7 mouse cellular contexts compared by ENCODE assay signal in genomic region chrX:103259882-103260281, GRCm38 (mm10).
DNase-seq lines count a peak whose midpoint lies in the region; ATAC-seq and TF ChIP-seq lines count a peak whose summit lies in the region.

No protein-coding gene starts in this region.

- no peak for TF ChIP-seq EP300 in CH12.LX (IDR thresholded peaks at IDR 0.05; ENCODE audit: low read length)

- H3K79me2 ChIP-seq in CH12.LX (replicated peaks; ENCODE audit: control insufficient read depth, extremely low read depth, insufficient read depth, poor library complexity, severe bottlenecking) = no peaks in the 10 kb centered on the region

- no peak for TF ChIP-seq POLR2A in kidney, adult 2 months (IDR thresholded peaks at IDR 0.05; ENCODE audit: low read depth, low read length)
- TF ChIP-seq POLR2A in CH12.LX (IDR thresholded peaks at IDR 0.05; ENCODE audit: low read depth, low read length) = no peak

- ATAC-seq in kidney, embryonic 14.5 days (ENCODE audit: low FRiP score, low TSS enrichment) = no peak
- peak; percentile 54 for ATAC-seq in Patski
- ATAC-seq in granulocyte monocyte progenitor cell, adult 5-6 weeks (replicated peaks; ENCODE audit: poor library complexity, severe bottlenecking) = peak; percentile 52
- peak; percentile 50 for ATAC-seq in midbrain, embryonic 13.5 days

- no peaks in the 10 kb centered on the region for H3K27me3 ChIP-seq in kidney, adult 2 months (replicated peaks; ENCODE audit: control insufficient read depth, insufficient read depth, low read length)
- H3K27me3 ChIP-seq in kidney, embryonic 14.5 days (ENCODE audit: control insufficient read depth, insufficient read depth, low read length) = no peaks in the 10 kb centered on the region
- H3K27me3 ChIP-seq in CH12.LX (replicated peaks) = no peaks in the 10 kb centered on the region
- H3K27me3 ChIP-seq in Patski = peaks cover 48% of the 10 kb centered on the region
- H3K27me3 ChIP-seq in midbrain, embryonic 13.5 days = peaks cover 42% of the 10 kb centered on the region; the same call in 1 of the 2 replicates

- H3K9ac ChIP-seq in kidney, embryonic 14.5 days (ENCODE audit: low read depth, low read length) = no peak overlapping the region
- H3K9ac ChIP-seq in CH12.LX (ENCODE audit: insufficient read depth, low read depth) = no peak overlapping the region
- H3K9ac ChIP-seq in midbrain, embryonic 13.5 days (replicated peaks) = no peak overlapping the region

- H3K36me3 ChIP-seq in kidney, adult 2 months (ENCODE audit: control insufficient read depth, insufficient read depth, low read length) = no peaks in the 10 kb centered on the region
- no peaks in the 10 kb centered on the region for H3K36me3 ChIP-seq in kidney, embryonic 14.5 days (ENCODE audit: control insufficient read depth, insufficient read depth, low read length)
- H3K36me3 ChIP-seq in CH12.LX (replicated peaks in 1 of 2; ENCODE audit: control insufficient read depth in 1 of 2, insufficient read depth in 1 of 2, low read length in 1 of 2) = no peaks in the 10 kb centered on the region
- no peaks in the 10 kb centered on the region for H3K36me3 ChIP-seq in midbrain, embryonic 13.5 days

- DNase-seq in kidney, adult 2 months = peak; percentile 43
- DNase-seq in CH12.LX (ENCODE audit: extremely low read depth) = peak; percentile 54
- DNase-seq in Patski (ENCODE audit: low read depth, low spot score) = peak; percentile 2
- no peak for DNase-seq in spleen, adult 12 weeks (ENCODE audit: low spot score)

- dilution Hi-C loops in CH12.LX (cut with MboI; ENCODE audit: extremely low pct_ligation_motif_present, extremely low pct_unique_long_range_greater_than_20kb, low sequenced_read_pairs) = no loop called here

- H3K27ac ChIP-seq in kidney, adult 2 months (ENCODE audit: insufficient read depth, low read depth, low read length) = no peak overlapping the region
- H3K27ac ChIP-seq in kidney, embryonic 14.5 days (ENCODE audit: low read depth, low read length) = no peak overlapping the region
- H3K27ac ChIP-seq in CH12.LX (ENCODE audit: insufficient read depth, low read depth) = no peak overlapping the region
- no peak overlapping the region for H3K27ac ChIP-seq in midbrain, embryonic 13.5 days

- POLR2A ChIA-PET in Patski (lab: Charles Lee) = no interaction called here

- no peak overlapping the region for H3K4me3 ChIP-seq in kidney, adult 2 months (ENCODE audit: insufficient read depth, low read depth, low read length)
- no peak overlapping the region for H3K4me3 ChIP-seq in kidney, embryonic 14.5 days (ENCODE audit: low read length)
- H3K4me3 ChIP-seq in CH12.LX (replicated peaks in 1 of 3; ENCODE audit: low read depth in 2 of 3, low read length in 2 of 3, poor library complexity in 1 of 3) = no peak overlapping the region
- H3K4me3 ChIP-seq in midbrain, embryonic 13.5 days (replicated peaks) = no peak overlapping the region

- CTCF ChIA-PET in Patski (lab: Charles Lee) = interaction anchor here (0.8 to 3.2 kb wide), 8 partner anchors 9 to 186 kb away, joined by 3 to 23 read pairs (median 4); no protein-coding TSS in a partner anchor

- H3K9me3 ChIP-seq in kidney, embryonic 14.5 days (ENCODE audit: control insufficient read depth, low read length) = no peaks in the 10 kb centered on the region
- no peaks in the 10 kb centered on the region for H3K9me3 ChIP-seq in CH12.LX (replicated peaks; ENCODE audit: low read length)
- H3K9me3 ChIP-seq in midbrain, embryonic 13.5 days = no peaks in the 10 kb centered on the region

- H3K4me1 ChIP-seq in kidney, adult 2 months (ENCODE audit: control insufficient read depth, insufficient read depth, low read length) = no peaks in the 10 kb centered on the region
- H3K4me1 ChIP-seq in kidney, embryonic 14.5 days (ENCODE audit: control insufficient read depth, insufficient read depth, low read length) = no peaks in the 10 kb centered on the region
- H3K4me1 ChIP-seq in CH12.LX (ENCODE audit: control insufficient read depth in 1 of 2, insufficient read depth in 2 of 2) = no peaks in the 10 kb centered on the region
- no peaks in the 10 kb centered on the region for H3K4me1 ChIP-seq in midbrain, embryonic 13.5 days (replicated peaks)

- no peak for TF ChIP-seq CTCF in kidney, adult 2 months (conservative IDR thresholded peaks at IDR 0.05; ENCODE audit: insufficient read depth, insufficient read length, low read depth, low read length)
- TF ChIP-seq CTCF in CH12.LX (conservative IDR thresholded peaks at IDR 0.05 in 1 of 2, IDR thresholded peaks at IDR 0.05 in 1 of 2; ENCODE audit: low read depth in 2 of 2, low read length in 2 of 2) (peak; percentile 16 to 75; a peak in 2 of 4 replicates), Patski (IDR thresholded peaks at IDR 0.05) (peak; percentile 61)

- TF ChIP-seq RAD21 in CH12.LX (IDR thresholded peaks at IDR 0.05; ENCODE audit: low read depth, low read length) = peak; percentile 79

- H3K4me2 ChIP-seq in kidney, embryonic 14.5 days (replicated peaks; ENCODE audit: low read depth, low read length) = no peak overlapping the region
- H3K4me2 ChIP-seq in CH12.LX (ENCODE audit: insufficient read depth, low read depth, poor library complexity, severe bottlenecking) = no peak overlapping the region
- no peak overlapping the region for H3K4me2 ChIP-seq in midbrain, embryonic 13.5 days (replicated peaks)

- in situ Hi-C loops in CH12.LX (cut with MboI; ENCODE audit: low pct_ligation_motif_present, low pct_unique_long_range_greater_than_20kb, low sequenced_read_pairs) = loop anchor here (5.0 to 25.0 kb wide), 2 partner anchors 112 to 177 kb away; no protein-coding TSS in a partner anchor
- in situ Hi-C loops in Patski (cut with MboI; ENCODE audit: low pct_unique_long_range_greater_than_20kb) = loop anchor here (5.0 kb wide), 1 partner anchor 177 kb away; no protein-coding TSS in a partner anchor

- WGBS in kidney, adult 2 months = 0% methylated on average over 2 of the region's 2 CpGs
- WGBS in kidney, embryonic 14.5 days = 15% methylated on average over 2 of the region's 2 CpGs
- 9% methylated on average over 2 of the region's 2 CpGs for WGBS in midbrain, embryonic 13.5 days

TF ChIP-seq in CH12.LX, 34 proteins besides CTCF, POLR2A, EP300 and RAD21:
- TF ChIP-seq ZC3H11A (IDR thresholded peaks at IDR 0.05; ENCODE audit: low read depth, low read length) (peak; percentile 60), SMC3 (IDR thresholded peaks at IDR 0.05; ENCODE audit: low read depth, low read length) (peak; percentile 84), CHD2 (IDR thresholded peaks at IDR 0.05; ENCODE audit: low read length) (no peak), USF2 (conservative IDR thresholded peaks at IDR 0.05; ENCODE audit: low read depth, low read length) (no peak), ZNF384 (IDR thresholded peaks at IDR 0.05; ENCODE audit: low read depth, low read length) (peak; percentile 64)
